Mouse (Mus musculus) ES-Bruce4 (cell line): ENCODE measurements around the gene Chchd6.

Experiments used
- CTCF ChIP-seq: IDR thresholded peaks from one replicate; pipeline ENCODE4 v1.8.1; 2011; ENCODE audit warnings: low read depth, low read length
- EP300 ChIP-seq: IDR thresholded peaks from 2 replicates; pipeline ENCODE4 v1.6.1; 2011; ENCODE audit warnings: low read depth, low read length; ENCODE audit not compliant: insufficient read depth
- POLR2A ChIP-seq: IDR thresholded peaks from one replicate; pipeline ENCODE4 v1.8.1; 2011; ENCODE audit warnings: low read length; ENCODE audit not compliant: insufficient read depth

DNA sequence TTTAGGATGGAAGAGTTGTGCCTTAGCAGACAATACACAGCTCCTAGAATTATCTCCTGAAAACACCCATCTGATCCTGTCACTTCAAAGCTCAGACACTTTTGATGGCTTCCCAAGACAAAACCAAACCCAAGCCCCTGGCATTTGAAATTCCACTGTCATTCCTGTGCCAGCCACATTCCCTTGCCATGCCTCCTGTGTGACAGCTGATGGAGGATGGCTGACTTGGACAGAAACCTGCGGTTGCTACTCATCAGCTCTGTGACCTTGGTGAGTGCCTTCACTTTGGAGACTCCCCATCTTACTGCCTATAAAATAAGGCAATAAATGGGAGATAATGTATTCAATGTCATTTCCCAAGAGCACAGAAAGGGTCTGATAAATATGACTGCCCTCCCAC lies 195.9 kb downstream of the Chchd6 start:
- TF ChIP-seq POLR2A, result no peak
- TF ChIP-seq EP300, result no peak
- TF ChIP-seq CTCF, result no peak
